14 mouse cellular contexts compared by ENCODE assay signal in genomic region chr11:108162110-108162509, GRCm38 (mm10).
DNase-seq lines count a peak whose midpoint lies in the region; ATAC-seq and TF ChIP-seq lines count a peak whose summit lies in the region.
"Had no signal": no experiment of that assay in that cellular context is flagged by ENCODE, and none has a peak within 500 bp of the region (broad histone marks: within the 10 kb centered on the region; RNA-seq: fewer than 3 reads in every experiment).

No protein-coding gene starts in this region.

- no peak for TF ChIP-seq POLR2A in kidney, adult 2 months (IDR thresholded peaks at IDR 0.05; ENCODE audit: low read depth, low read length)

- H3K9me3 ChIP-seq in neural tube, embryonic 12.5 days = peaks cover 11% of the 10 kb centered on the region
- no peaks in the 10 kb centered on the region for H3K9me3 ChIP-seq in neural tube, embryonic 15.5 days (replicated peaks)
- H3K9me3 ChIP-seq in forebrain, embryonic 13.5 days (replicated peaks) = peaks cover 9% of the 10 kb centered on the region; the same call in 1 of the 2 replicates
- peaks cover 4% of the 10 kb centered on the region; the same call in 1 of the 2 replicates for H3K9me3 ChIP-seq in hindbrain, postnatal 0 days (ENCODE audit: low read length)
- H3K9me3 ChIP-seq: embryonic facial prominence, embryonic 15.5 days; limb, embryonic 10.5 days; liver, embryonic 13.5 days had no signal

- H3K9ac ChIP-seq in neural tube, embryonic 12.5 days = no peak overlapping the region
- no peak overlapping the region for H3K9ac ChIP-seq in neural tube, embryonic 15.5 days (replicated peaks)
- H3K9ac ChIP-seq in forebrain, embryonic 13.5 days = no peak overlapping the region
- no peak overlapping the region for H3K9ac ChIP-seq in hindbrain, postnatal 0 days (replicated peaks; ENCODE audit: low read length)
- H3K9ac ChIP-seq: embryonic facial prominence, embryonic 15.5 days; liver, embryonic 13.5 days had no signal

- DNase-seq in hindbrain, postnatal 0 days (ENCODE audit: low spot score) = no peak
- no peak for DNase-seq in kidney, adult 2 months
- DNase-seq in adipocyte (ENCODE audit: low spot score) = no peak
- no peak for DNase-seq in kidney, adult 8-10 months
- DNase-seq: cerebellum, postnatal 25 days; kidney, postnatal 14 days; liver, embryonic 13.5 days; lung, postnatal 14 days; right cerebral cortex, postnatal 4 days had no signal

- H3K27ac ChIP-seq in neural tube, embryonic 12.5 days = no peak overlapping the region
- no peak overlapping the region; the same call in 1 of the 2 replicates for H3K27ac ChIP-seq in neural tube, embryonic 15.5 days (replicated peaks)
- H3K27ac ChIP-seq in forebrain, embryonic 13.5 days = peak overlapping the region; percentile 80
- H3K27ac ChIP-seq in hindbrain, postnatal 0 days = peak overlapping the region; percentile 21
- H3K27ac ChIP-seq in kidney, adult 2 months (ENCODE audit: insufficient read depth, low read depth, low read length) = no peak overlapping the region
- H3K27ac ChIP-seq: embryonic facial prominence, embryonic 15.5 days; limb, embryonic 10.5 days; liver, embryonic 13.5 days had no signal

- H3K4me2 ChIP-seq in neural tube, embryonic 12.5 days (replicated peaks) = no peak overlapping the region
- no peak overlapping the region for H3K4me2 ChIP-seq in neural tube, embryonic 15.5 days
- no peak overlapping the region for H3K4me2 ChIP-seq in forebrain, embryonic 13.5 days
- no peak overlapping the region for H3K4me2 ChIP-seq in hindbrain, postnatal 0 days (ENCODE audit: low read depth, low read length)
- H3K4me2 ChIP-seq: embryonic facial prominence, embryonic 15.5 days; liver, embryonic 13.5 days had no signal

- H3K4me1 ChIP-seq in neural tube, embryonic 12.5 days = peaks cover 11% of the 10 kb centered on the region; the same call in 1 of the 2 replicates
- H3K4me1 ChIP-seq in neural tube, embryonic 15.5 days = peaks cover 16% of the 10 kb centered on the region; the same call in 1 of the 2 replicates
- peaks cover 35% of the 10 kb centered on the region for H3K4me1 ChIP-seq in forebrain, embryonic 13.5 days
- H3K4me1 ChIP-seq in hindbrain, postnatal 0 days (ENCODE audit: insufficient read depth, low read length) = peaks cover 6% of the 10 kb centered on the region; the same call in 1 of the 2 replicates
- H3K4me1 ChIP-seq in kidney, adult 2 months (ENCODE audit: control insufficient read depth, insufficient read depth, low read length) = no peaks in the 10 kb centered on the region
- H3K4me1 ChIP-seq: limb, embryonic 10.5 days; liver, embryonic 13.5 days had no signal

- TF ChIP-seq CTCF in hindbrain, postnatal 0 days (IDR thresholded peaks at IDR 0.05; ENCODE audit: low read depth) = no peak
- TF ChIP-seq CTCF in kidney, adult 2 months (conservative IDR thresholded peaks at IDR 0.05; ENCODE audit: insufficient read depth, insufficient read length, low read depth, low read length) = no peak

- H3K27me3 ChIP-seq in neural tube, embryonic 12.5 days (replicated peaks) = no peaks in the 10 kb centered on the region
- H3K27me3 ChIP-seq in neural tube, embryonic 15.5 days (replicated peaks) = no peaks in the 10 kb centered on the region
- H3K27me3 ChIP-seq in forebrain, embryonic 13.5 days = no peaks in the 10 kb centered on the region
- no peaks in the 10 kb centered on the region for H3K27me3 ChIP-seq in hindbrain, postnatal 0 days (ENCODE audit: insufficient read depth, low read length)
- H3K27me3 ChIP-seq in kidney, adult 2 months (replicated peaks; ENCODE audit: control insufficient read depth, insufficient read depth, low read length) = no peaks in the 10 kb centered on the region
- H3K27me3 ChIP-seq: embryonic facial prominence, embryonic 15.5 days; liver, embryonic 13.5 days had no signal

- 23% methylated on average over 4 of the region's 4 CpGs for WGBS in neural tube, embryonic 12.5 days
- WGBS in neural tube, embryonic 15.5 days = 20% methylated on average over 4 of the region's 4 CpGs
- WGBS in forebrain, embryonic 13.5 days = 6% methylated on average over 4 of the region's 4 CpGs
- WGBS in hindbrain, postnatal 0 days = 22% methylated on average over 4 of the region's 4 CpGs
- WGBS in kidney, adult 2 months = 80% methylated on average over 4 of the region's 4 CpGs

- peak; percentile 72 for ATAC-seq in neural tube, embryonic 12.5 days (ENCODE audit: low FRiP score, low read depth)
- ATAC-seq in neural tube, embryonic 15.5 days (ENCODE audit: low FRiP score) = no peak
- peak; percentile 88 for ATAC-seq in forebrain, embryonic 13.5 days
- no peak for ATAC-seq in hindbrain, postnatal 0 days

- H3K4me3 ChIP-seq in neural tube, embryonic 12.5 days = no peak overlapping the region
- H3K4me3 ChIP-seq in neural tube, embryonic 15.5 days (replicated peaks) = no peak overlapping the region
- no peak overlapping the region for H3K4me3 ChIP-seq in forebrain, embryonic 13.5 days
- H3K4me3 ChIP-seq in hindbrain, postnatal 0 days (ENCODE audit: low read length) = no peak overlapping the region
- no peak overlapping the region for H3K4me3 ChIP-seq in kidney, adult 2 months (ENCODE audit: insufficient read depth, low read depth, low read length)
- H3K4me3 ChIP-seq: embryonic facial prominence, embryonic 15.5 days; limb, embryonic 10.5 days; liver, embryonic 13.5 days had no signal

- H3K36me3 ChIP-seq in neural tube, embryonic 12.5 days = no peaks in the 10 kb centered on the region
- H3K36me3 ChIP-seq in neural tube, embryonic 15.5 days = no peaks in the 10 kb centered on the region
- H3K36me3 ChIP-seq in forebrain, embryonic 13.5 days (ENCODE audit: poor library complexity, severe bottlenecking) = no peaks in the 10 kb centered on the region
- H3K36me3 ChIP-seq in hindbrain, postnatal 0 days (ENCODE audit: insufficient read depth, low read length) = no peaks in the 10 kb centered on the region
- H3K36me3 ChIP-seq in kidney, adult 2 months (ENCODE audit: control insufficient read depth, insufficient read depth, low read length) = no peaks in the 10 kb centered on the region
- H3K36me3 ChIP-seq: embryonic facial prominence, embryonic 15.5 days; limb, embryonic 10.5 days; liver, embryonic 13.5 days had no signal

Comparison
In these comparisons a context has a peak if more than half of its experiments do, and no peak if none do; other contexts are left out.
1. ATAC-seq: peak in neural tube, embryonic 12.5 days (single experiment) and forebrain, embryonic 13.5 days (single experiment); none in neural tube, embryonic 15.5 days (single experiment) and hindbrain, postnatal 0 days (single experiment).
2. H3K27ac ChIP-seq: peak in forebrain, embryonic 13.5 days (single experiment) and hindbrain, postnatal 0 days (single experiment); none in neural tube, embryonic 12.5 days (single experiment), neural tube, embryonic 15.5 days (single experiment) and kidney, adult 2 months (single experiment).